Mouse (Mus musculus): ENCODE data around the gene Krtap5-1.

DNA sequence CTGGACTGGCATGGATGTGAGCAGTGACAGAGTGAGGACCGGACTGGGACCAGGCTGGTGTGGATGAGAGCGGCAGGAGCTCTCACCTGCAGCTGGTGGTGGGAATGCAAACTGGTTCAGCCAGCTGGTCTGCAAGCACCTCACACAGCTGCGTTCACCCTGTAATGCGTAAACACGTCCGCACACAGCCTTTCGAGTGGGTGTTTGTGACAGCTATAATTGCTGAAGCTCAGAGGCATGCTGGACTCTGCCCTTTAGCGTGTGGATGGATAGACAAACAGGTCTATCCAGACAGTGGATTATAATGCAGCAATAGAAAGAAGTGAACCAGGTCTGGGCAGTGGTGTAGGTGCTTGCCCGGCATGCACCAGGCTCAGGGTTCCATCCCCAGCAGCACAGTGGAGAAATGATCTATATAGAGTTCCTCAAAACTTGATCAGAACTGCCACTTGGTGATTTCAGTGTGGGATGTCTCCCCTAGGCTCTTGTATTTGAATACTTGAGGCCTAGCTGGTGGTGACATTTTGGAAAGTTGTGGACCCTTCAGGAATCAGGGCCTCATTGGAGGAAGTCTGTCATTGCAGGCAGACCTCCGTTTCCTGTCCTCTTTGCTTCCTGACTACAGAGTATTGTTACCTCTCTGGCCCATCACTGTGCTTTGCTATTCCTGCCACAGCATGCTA is 44.8 kb upstream of the Krtap5-1 start:
- no peak for TF ChIP-seq CTCF (IDR thresholded peaks at IDR 0.05; ENCODE audit: insufficient read depth, low read length)
- no peak for TF ChIP-seq POLR2A (IDR thresholded peaks at IDR 0.05; ENCODE audit: borderline replicate concordance, extremely low read depth, low read depth, low read length)

All from lung, adult 2 months (tissue).